Mouse (Mus musculus): ENCODE measurements around the gene Grm4. TPM values are rescaled to one million over a fixed set of nuclear protein-coding genes. Genes with fewer than 3 reads are reported as not detected.

The Grm4 gene
- polyA plus RNA-seq, 1 experiment from 2014 or later: 11.0 TPM

GRCm38 (mm10) chr17:27541984-27542383 is 20.8 kb upstream of the Grm4 start:
- 78% methylated on average over 3 of the region's 3 CpGs for WGBS

DNA sequence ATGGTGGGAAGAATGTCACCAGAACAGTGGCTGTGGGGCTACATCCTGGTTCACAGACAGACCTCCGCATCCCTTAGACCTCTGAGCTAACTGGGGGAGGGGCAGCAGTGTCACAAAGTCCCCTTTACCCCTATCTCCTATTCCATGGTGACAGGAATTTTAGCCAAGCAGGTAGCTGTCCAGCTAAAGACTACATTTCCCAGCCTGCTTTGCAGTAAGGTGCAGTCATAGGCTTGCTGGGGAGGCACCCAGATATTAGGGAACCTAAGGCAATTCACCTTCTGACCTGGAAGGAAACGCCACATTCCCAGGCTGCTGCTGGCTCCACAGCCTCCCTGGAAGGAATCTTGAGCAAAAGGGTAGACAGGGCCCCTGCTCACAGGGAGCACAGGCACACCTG is 20.1 kb upstream of the Grm4 start:
- no peaks in the 10 kb centered on the region for H3K9me3 ChIP-seq (replicated peaks; ENCODE audit: control insufficient read depth, low read length, poor library complexity, severe bottlenecking)
- H3K4me1 ChIP-seq (ENCODE audit: control insufficient read depth, insufficient read depth, low read length): no peaks in the 10 kb centered on the region
- H3K4me3 ChIP-seq (ENCODE audit: low read depth, low read length): no peak overlapping the region
- no peaks in the 10 kb centered on the region for H3K27me3 ChIP-seq (ENCODE audit: control insufficient read depth, insufficient read depth, low read depth, low read length)
- 75% methylated on average over 2 of the region's 2 CpGs for whole genome bisulfite sequencing
- no peaks in the 10 kb centered on the region for H3K36me3 ChIP-seq (ENCODE audit: control insufficient read depth, insufficient read depth, low read length)
- H3K9ac ChIP-seq (ENCODE audit: low read depth, low read length): no peak overlapping the region
- H3K27ac ChIP-seq (ENCODE audit: low read length): no peak overlapping the region
- no peak overlapping the region for H3K4me2 ChIP-seq (ENCODE audit: low read length)
- no peak for ATAC-seq

More at GRCm38 (mm10) chr17:27541984-27542383, 20.8 kb upstream of the Grm4 start:
- no peaks in the 10 kb centered on the region for H3K4me1 ChIP-seq (ENCODE audit: control insufficient read depth, insufficient read depth, low read length)
- ATAC-seq: no peak
- H3K4me2 ChIP-seq (ENCODE audit: low read length): no peak overlapping the region
- H3K27me3 ChIP-seq (ENCODE audit: control insufficient read depth, insufficient read depth, low read depth, low read length): no peaks in the 10 kb centered on the region
- H3K9me3 ChIP-seq (replicated peaks; ENCODE audit: control insufficient read depth, low read length, poor library complexity, severe bottlenecking): no peaks in the 10 kb centered on the region
- no peak overlapping the region for H3K9ac ChIP-seq (ENCODE audit: low read depth, low read length)
- H3K4me3 ChIP-seq (ENCODE audit: low read depth, low read length): no peak overlapping the region
- no peak overlapping the region for H3K27ac ChIP-seq (ENCODE audit: low read length)
- H3K36me3 ChIP-seq (ENCODE audit: control insufficient read depth, insufficient read depth, low read length): no peaks in the 10 kb centered on the region

DNA sequence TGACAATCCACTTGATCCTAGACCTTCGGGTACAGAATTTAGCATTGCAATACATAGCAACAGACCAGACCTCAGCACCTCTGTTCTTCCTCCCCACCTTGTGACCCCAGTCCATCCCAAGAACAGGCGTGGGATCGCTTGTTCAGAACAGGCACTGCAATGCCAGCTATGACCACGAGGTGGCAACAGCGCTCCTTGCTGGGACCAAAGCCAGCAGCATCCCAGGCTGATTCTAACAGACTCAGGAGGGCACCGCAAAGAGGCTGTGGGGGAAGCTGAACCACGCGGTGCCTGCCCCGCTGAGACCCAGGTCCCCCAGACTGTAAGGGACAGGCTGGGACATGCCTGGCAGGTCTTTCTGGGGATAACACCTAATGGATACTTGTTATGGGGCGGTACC is 13.5 kb upstream of the Grm4 start:
- Histone ChIP-seq H3K27ac (ENCODE audit: low read length) (no peak overlapping the region), H3K9ac (ENCODE audit: low read depth, low read length) (no peak overlapping the region), H3K27me3 (ENCODE audit: control insufficient read depth, insufficient read depth, low read depth, low read length) (no peaks in the 10 kb centered on the region), H3K4me2 (ENCODE audit: low read length) (peak overlapping the region; percentile 23; the same call in 1 of the 2 replicates), H3K4me1 (ENCODE audit: control insufficient read depth, insufficient read depth, low read length) (no peaks in the 10 kb centered on the region), H3K4me3 (ENCODE audit: low read depth, low read length) (no peak overlapping the region), H3K9me3 (replicated peaks; ENCODE audit: control insufficient read depth, low read length, poor library complexity, severe bottlenecking) (no peaks in the 10 kb centered on the region), H3K36me3 (ENCODE audit: control insufficient read depth, insufficient read depth, low read length) (no peaks in the 10 kb centered on the region)
- WGBS: 3% methylated on average over 10 of the region's 10 CpGs
- peak; percentile 68 for ATAC-seq

- no peak overlapping the region for H3K4me3 ChIP-seq (ENCODE audit: low read depth, low read length)
- H3K4me2 ChIP-seq (ENCODE audit: low read length): no peak overlapping the region
- no peaks in the 10 kb centered on the region for H3K36me3 ChIP-seq (ENCODE audit: control insufficient read depth, insufficient read depth, low read length)
- no peaks in the 10 kb centered on the region for H3K27me3 ChIP-seq (ENCODE audit: control insufficient read depth, insufficient read depth, low read depth, low read length)
- H3K9me3 ChIP-seq (replicated peaks; ENCODE audit: control insufficient read depth, low read length, poor library complexity, severe bottlenecking): no peaks in the 10 kb centered on the region
- H3K27ac ChIP-seq (ENCODE audit: low read length): no peak overlapping the region
- ATAC-seq: no peak
- H3K4me1 ChIP-seq (ENCODE audit: control insufficient read depth, insufficient read depth, low read length): no peaks in the 10 kb centered on the region
- 81% methylated on average over 3 of the region's 3 CpGs for WGBS
- H3K9ac ChIP-seq (ENCODE audit: low read depth, low read length): no peak overlapping the region
Measured at GRCm38 (mm10) chr17:27533354-27533753, 12.2 kb upstream of the Grm4 start.

DNA sequence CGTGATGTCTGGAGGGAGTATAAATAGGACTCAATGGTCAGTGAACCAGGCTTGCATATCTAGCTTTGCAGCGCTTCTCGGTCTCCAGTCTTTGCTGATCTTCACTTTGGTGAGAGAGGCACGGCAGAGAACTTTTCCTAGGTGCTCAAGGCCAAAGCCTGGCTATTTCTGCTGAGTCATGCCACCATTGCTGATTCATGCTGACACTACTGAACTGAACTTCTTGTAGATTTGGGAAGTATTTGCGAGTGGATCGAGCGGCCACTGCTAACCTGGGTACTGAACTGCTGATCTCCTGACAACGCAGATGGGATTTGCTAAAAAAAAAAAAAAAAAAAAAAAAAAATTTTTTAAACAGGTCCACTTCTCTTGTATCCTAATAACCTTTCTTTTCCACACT is 10.9 kb upstream of the Grm4 start:
- Histone ChIP-seq H3K9ac (ENCODE audit: low read depth, low read length) (no peak overlapping the region), H3K9me3 (replicated peaks; ENCODE audit: control insufficient read depth, low read length, poor library complexity, severe bottlenecking) (no peaks in the 10 kb centered on the region), H3K27me3 (ENCODE audit: control insufficient read depth, insufficient read depth, low read depth, low read length) (no peaks in the 10 kb centered on the region), H3K4me2 (ENCODE audit: low read length) (no peak overlapping the region), H3K4me3 (ENCODE audit: low read depth, low read length) (no peak overlapping the region), H3K27ac (ENCODE audit: low read length) (no peak overlapping the region), H3K36me3 (ENCODE audit: control insufficient read depth, insufficient read depth, low read length) (no peaks in the 10 kb centered on the region), H3K4me1 (ENCODE audit: control insufficient read depth, insufficient read depth, low read length) (no peaks in the 10 kb centered on the region)
- no peak for ATAC-seq
- 92% methylated on average over 8 of the region's 8 CpGs for WGBS

DNA sequence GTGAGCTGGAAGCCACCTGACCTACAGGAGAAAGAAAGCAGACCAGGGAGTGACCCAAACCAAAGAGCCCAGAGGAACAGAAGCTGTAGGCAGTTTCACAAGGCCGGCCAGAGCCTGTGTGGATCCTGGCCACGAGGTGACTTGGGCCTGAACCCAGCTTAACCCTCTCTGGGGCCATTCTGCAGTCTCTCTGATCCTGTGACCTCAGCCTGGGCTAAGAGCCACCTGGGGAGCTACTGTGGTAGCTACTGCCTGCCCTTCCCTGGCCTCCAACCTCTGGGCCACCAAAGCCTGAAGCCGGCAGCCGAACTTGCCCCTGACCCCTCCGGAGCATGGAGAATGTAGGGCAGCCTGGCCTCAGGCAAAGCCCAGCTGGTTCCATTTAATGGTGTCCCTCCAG is 7.6 kb upstream of the Grm4 start:
- no peak overlapping the region for H3K4me2 ChIP-seq (ENCODE audit: low read length)
- H3K9ac ChIP-seq (ENCODE audit: low read depth, low read length): no peak overlapping the region
- H3K4me3 ChIP-seq (ENCODE audit: low read depth, low read length): no peak overlapping the region
- no peak overlapping the region for H3K27ac ChIP-seq (ENCODE audit: low read length)
- no peaks in the 10 kb centered on the region for H3K9me3 ChIP-seq (replicated peaks; ENCODE audit: control insufficient read depth, low read length, poor library complexity, severe bottlenecking)
- no peak for ATAC-seq
- H3K4me1 ChIP-seq (ENCODE audit: control insufficient read depth, insufficient read depth, low read length): no peaks in the 10 kb centered on the region
- H3K27me3 ChIP-seq (ENCODE audit: control insufficient read depth, insufficient read depth, low read depth, low read length): no peaks in the 10 kb centered on the region
- no peaks in the 10 kb centered on the region for H3K36me3 ChIP-seq (ENCODE audit: control insufficient read depth, insufficient read depth, low read length)
- WGBS: 74% methylated on average over 5 of the region's 5 CpGs

GRCm38 (mm10) chr17:27528030-27528429 is 6.8 kb upstream of the Grm4 start:
- Histone ChIP-seq H3K4me2 (ENCODE audit: low read length) (no peak overlapping the region), H3K36me3 (ENCODE audit: control insufficient read depth, insufficient read depth, low read length) (no peaks in the 10 kb centered on the region), H3K9me3 (replicated peaks; ENCODE audit: control insufficient read depth, low read length, poor library complexity, severe bottlenecking) (no peaks in the 10 kb centered on the region), H3K4me3 (ENCODE audit: low read depth, low read length) (no peak overlapping the region), H3K27me3 (ENCODE audit: control insufficient read depth, insufficient read depth, low read depth, low read length) (no peaks in the 10 kb centered on the region), H3K9ac (ENCODE audit: low read depth, low read length) (no peak overlapping the region), H3K27ac (ENCODE audit: low read length) (no peak overlapping the region), H3K4me1 (ENCODE audit: control insufficient read depth, insufficient read depth, low read length) (no peaks in the 10 kb centered on the region)
- 48% methylated on average over 8 of the region's 8 CpGs for WGBS
- no peak for ATAC-seq

- Histone ChIP-seq H3K4me3 (ENCODE audit: low read depth, low read length) (no peak overlapping the region), H3K4me1 (ENCODE audit: control insufficient read depth, insufficient read depth, low read length) (no peaks in the 10 kb centered on the region), H3K9ac (ENCODE audit: low read depth, low read length) (no peak overlapping the region), H3K9me3 (replicated peaks; ENCODE audit: control insufficient read depth, low read length, poor library complexity, severe bottlenecking) (no peaks in the 10 kb centered on the region), H3K4me2 (ENCODE audit: low read length) (no peak overlapping the region), H3K27me3 (ENCODE audit: control insufficient read depth, insufficient read depth, low read depth, low read length) (no peaks in the 10 kb centered on the region), H3K27ac (ENCODE audit: low read length) (no peak overlapping the region), H3K36me3 (ENCODE audit: control insufficient read depth, insufficient read depth, low read length) (no peaks in the 10 kb centered on the region)
- WGBS: 70% methylated on average over 6 of the region's 6 CpGs
- no peak for ATAC-seq
Measured at GRCm38 (mm10) chr17:27527188-27527587, 6.0 kb upstream of the Grm4 start.

DNA sequence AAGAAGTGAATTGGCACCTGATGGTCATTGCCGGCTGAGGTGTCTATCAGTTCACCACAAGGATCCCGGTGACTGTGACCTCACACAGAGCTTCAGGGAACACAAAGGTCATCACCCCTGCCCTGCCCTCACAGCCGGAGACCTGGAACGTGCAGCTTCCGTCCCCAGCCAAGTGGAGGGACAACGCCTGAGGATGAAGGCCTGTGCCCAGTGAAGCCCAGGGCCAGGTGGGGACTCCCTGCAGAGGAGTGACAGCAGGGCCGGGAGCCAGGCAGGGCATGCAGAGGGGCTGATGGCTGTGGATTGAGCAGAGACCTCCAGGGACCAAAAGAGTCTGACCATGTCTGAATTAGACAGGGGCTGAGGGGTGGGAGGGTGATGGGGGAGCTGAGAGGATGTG is 1.9 kb upstream of the Grm4 start:
- no peaks in the 10 kb centered on the region for H3K36me3 ChIP-seq (ENCODE audit: control insufficient read depth, insufficient read depth, low read length)
- H3K9me3 ChIP-seq (replicated peaks; ENCODE audit: control insufficient read depth, low read length, poor library complexity, severe bottlenecking): no peaks in the 10 kb centered on the region
- H3K4me3 ChIP-seq (ENCODE audit: low read depth, low read length): no peak overlapping the region
- 47% methylated on average over 7 of the region's 7 CpGs for WGBS
- no peak overlapping the region for H3K9ac ChIP-seq (ENCODE audit: low read depth, low read length)
- ATAC-seq: no peak
- peaks cover 9% of the 10 kb centered on the region for H3K27me3 ChIP-seq (ENCODE audit: control insufficient read depth, insufficient read depth, low read depth, low read length)
- no peak overlapping the region for H3K27ac ChIP-seq (ENCODE audit: low read length)
- H3K4me1 ChIP-seq (ENCODE audit: control insufficient read depth, insufficient read depth, low read length): peaks cover 15% of the 10 kb centered on the region
- no peak overlapping the region for H3K4me2 ChIP-seq (ENCODE audit: low read length)

GRCm38 (mm10) chr17:27520557-27520956 is 646 bp downstream of the Grm4 start:
- no peaks in the 10 kb centered on the region for H3K9me3 ChIP-seq (replicated peaks; ENCODE audit: control insufficient read depth, low read length, poor library complexity, severe bottlenecking)
- peak overlapping the region; percentile 59 for H3K4me2 ChIP-seq (ENCODE audit: low read length)
- no peak overlapping the region for H3K4me3 ChIP-seq (ENCODE audit: low read depth, low read length)
- WGBS: 2% methylated on average over 27 of the region's 27 CpGs
- H3K27ac ChIP-seq (ENCODE audit: low read length): no peak overlapping the region
- H3K4me1 ChIP-seq (ENCODE audit: control insufficient read depth, insufficient read depth, low read length): peaks cover 15% of the 10 kb centered on the region
- ATAC-seq: peak; percentile 18; the same call in 1 of the 2 replicates
- no peak overlapping the region for H3K9ac ChIP-seq (ENCODE audit: low read depth, low read length)
- no peaks in the 10 kb centered on the region for H3K36me3 ChIP-seq (ENCODE audit: control insufficient read depth, insufficient read depth, low read length)
- peaks cover 9% of the 10 kb centered on the region for H3K27me3 ChIP-seq (ENCODE audit: control insufficient read depth, insufficient read depth, low read depth, low read length)
